Mouse (Mus musculus): ENCODE data around the gene Saa3. TPM values are rescaled to one million over a fixed set of nuclear protein-coding genes. Genes with fewer than 3 reads are reported as not detected.

The Saa3 gene
- polyA plus RNA-seq, 1 experiment = 0.44 TPM

DNA sequence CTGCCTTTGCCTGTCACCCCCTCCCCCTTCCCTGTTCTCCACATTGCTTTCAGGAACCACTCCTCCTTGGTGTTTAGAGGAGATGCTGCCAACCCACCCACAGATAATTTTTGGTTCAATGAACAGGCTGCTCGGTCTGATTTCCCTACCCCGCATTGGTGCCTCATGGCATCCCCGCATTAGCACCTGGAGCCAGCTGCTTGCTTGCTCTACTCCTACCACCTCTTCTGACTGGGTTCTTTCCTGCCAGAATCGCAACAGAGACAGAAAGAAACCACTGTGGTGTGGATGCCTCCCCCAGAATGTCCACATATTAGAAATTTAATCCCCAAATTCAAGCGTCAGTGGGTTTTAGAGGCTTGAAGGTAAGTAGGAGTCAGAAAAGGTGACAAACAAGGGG, 8.9 kb upstream of the Saa3 start:
- Histone ChIP-seq H3K27me3 (ENCODE audit: control insufficient read depth, insufficient read depth, low read length) (no peaks in the 10 kb centered on the region), H3K36me3 (ENCODE audit: control insufficient read depth, insufficient read depth, low read length) (no peaks in the 10 kb centered on the region), H3K4me3 (ENCODE audit: low read depth, low read length) (no peak overlapping the region), H3K27ac (ENCODE audit: insufficient read depth, low read depth, low read length) (peak overlapping the region; percentile 97), H3K4me1 (ENCODE audit: control insufficient read depth, insufficient read depth, insufficient read length, low read length) (peaks cover 14% of the 10 kb centered on the region)
- 64% methylated on average over 5 of the region's 5 CpGs for WGBS
- no peak for TF ChIP-seq CTCF (IDR thresholded peaks at IDR 0.05; ENCODE audit: extremely low read depth, insufficient read length, insufficient replicate concordance, low read depth, low read length)
- no peak for TF ChIP-seq POLR2A (IDR thresholded peaks at IDR 0.05; ENCODE audit: low read depth, low read length)

DNA sequence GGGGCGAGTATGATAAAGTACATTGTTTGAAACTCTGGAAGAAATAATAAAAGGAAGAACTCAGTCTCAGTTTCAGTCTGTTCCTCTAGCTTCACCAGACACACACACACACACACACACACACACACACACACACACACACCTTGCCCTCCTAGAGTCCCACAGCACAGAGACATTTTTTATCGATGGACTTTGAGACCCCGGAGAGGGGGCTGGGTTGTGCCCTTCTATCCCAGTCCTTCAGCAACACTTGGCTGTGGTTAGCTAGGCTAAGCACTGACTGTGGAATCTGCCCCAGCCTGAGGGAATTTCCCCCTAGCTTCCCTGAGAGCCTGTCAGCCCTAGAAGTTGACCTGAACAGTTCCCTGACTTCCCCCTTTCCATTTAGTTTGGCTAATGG, 8.3 kb upstream of the Saa3 start:
- Histone ChIP-seq H3K27me3 (ENCODE audit: control insufficient read depth, insufficient read depth, low read length) (no peaks in the 10 kb centered on the region), H3K4me3 (ENCODE audit: low read depth, low read length) (no peak overlapping the region), H3K4me1 (ENCODE audit: control insufficient read depth, insufficient read depth, insufficient read length, low read length) (peaks cover 18% of the 10 kb centered on the region), H3K27ac (ENCODE audit: insufficient read depth, low read depth, low read length) (peak overlapping the region; percentile 97), H3K36me3 (ENCODE audit: control insufficient read depth, insufficient read depth, low read length) (no peaks in the 10 kb centered on the region)
- TF ChIP-seq CTCF (IDR thresholded peaks at IDR 0.05; ENCODE audit: extremely low read depth, insufficient read length, insufficient replicate concordance, low read depth, low read length) (no peak), POLR2A (IDR thresholded peaks at IDR 0.05; ENCODE audit: low read depth, low read length) (no peak)
- WGBS = 27% methylated on average over 3 of the region's 3 CpGs

DNA sequence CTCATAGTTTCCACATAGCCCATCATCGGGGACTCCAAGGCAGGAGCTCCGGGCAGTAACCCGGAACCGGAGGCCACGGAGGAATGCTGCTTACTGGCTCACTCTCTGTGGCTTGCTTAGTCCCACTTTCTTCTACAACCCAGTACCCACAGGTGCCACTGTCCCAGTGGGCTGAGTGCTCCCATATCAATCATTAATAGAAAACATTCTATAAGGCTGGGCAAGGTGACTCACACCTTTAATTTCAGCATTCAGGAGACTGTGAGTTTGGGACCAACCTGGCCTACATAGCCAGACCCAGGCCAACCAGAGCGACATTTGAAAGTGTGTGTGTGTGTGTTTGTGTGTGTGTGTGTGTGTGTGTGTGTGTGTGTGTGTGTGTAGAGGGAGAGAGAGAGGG, 7.9 kb upstream of the Saa3 start:
- Histone ChIP-seq H3K27ac (ENCODE audit: insufficient read depth, low read depth, low read length) (peak overlapping the region; percentile 97), H3K4me3 (ENCODE audit: low read depth, low read length) (no peak overlapping the region), H3K27me3 (ENCODE audit: control insufficient read depth, insufficient read depth, low read length) (no peaks in the 10 kb centered on the region), H3K36me3 (ENCODE audit: control insufficient read depth, insufficient read depth, low read length) (no peaks in the 10 kb centered on the region), H3K4me1 (ENCODE audit: control insufficient read depth, insufficient read depth, insufficient read length, low read length) (peaks cover 18% of the 10 kb centered on the region)
- TF ChIP-seq CTCF (IDR thresholded peaks at IDR 0.05; ENCODE audit: extremely low read depth, insufficient read length, insufficient replicate concordance, low read depth, low read length) (no peak), POLR2A (IDR thresholded peaks at IDR 0.05; ENCODE audit: low read depth, low read length) (no peak)
- WGBS = 77% methylated on average over 6 of the region's 6 CpGs

DNA sequence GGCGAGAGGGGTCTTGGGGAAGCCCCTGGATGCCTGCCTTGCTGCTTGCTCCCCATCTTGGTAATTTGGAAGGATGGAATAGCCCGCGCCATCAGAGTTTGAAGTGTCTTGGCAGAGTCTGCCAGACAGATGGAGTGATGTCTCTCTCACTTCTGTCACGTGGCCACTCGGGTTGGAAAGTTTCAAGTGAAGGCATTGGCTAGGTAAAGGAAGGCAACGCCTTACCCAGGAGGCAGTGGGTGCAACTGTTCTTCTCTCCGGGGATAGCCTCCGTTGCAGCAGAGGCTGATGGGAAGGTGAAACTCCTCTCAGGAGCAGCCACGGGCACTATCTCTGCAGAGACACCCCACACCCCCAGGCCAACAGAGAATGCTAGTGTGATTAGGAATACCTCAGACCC, 5.0 kb upstream of the Saa3 start:
- 84% methylated on average over 9 of the region's 9 CpGs for WGBS
- Histone ChIP-seq H3K36me3 (ENCODE audit: control insufficient read depth, insufficient read depth, low read length) (no peaks in the 10 kb centered on the region), H3K27me3 (ENCODE audit: control insufficient read depth, insufficient read depth, low read length) (no peaks in the 10 kb centered on the region), H3K4me1 (ENCODE audit: control insufficient read depth, insufficient read depth, insufficient read length, low read length) (peaks cover 18% of the 10 kb centered on the region), H3K27ac (ENCODE audit: insufficient read depth, low read depth, low read length) (no peak overlapping the region), H3K4me3 (ENCODE audit: low read depth, low read length) (no peak overlapping the region)
- TF ChIP-seq CTCF (IDR thresholded peaks at IDR 0.05; ENCODE audit: extremely low read depth, insufficient read length, insufficient replicate concordance, low read depth, low read length) (no peak), POLR2A (IDR thresholded peaks at IDR 0.05; ENCODE audit: low read depth, low read length) (no peak)

DNA sequence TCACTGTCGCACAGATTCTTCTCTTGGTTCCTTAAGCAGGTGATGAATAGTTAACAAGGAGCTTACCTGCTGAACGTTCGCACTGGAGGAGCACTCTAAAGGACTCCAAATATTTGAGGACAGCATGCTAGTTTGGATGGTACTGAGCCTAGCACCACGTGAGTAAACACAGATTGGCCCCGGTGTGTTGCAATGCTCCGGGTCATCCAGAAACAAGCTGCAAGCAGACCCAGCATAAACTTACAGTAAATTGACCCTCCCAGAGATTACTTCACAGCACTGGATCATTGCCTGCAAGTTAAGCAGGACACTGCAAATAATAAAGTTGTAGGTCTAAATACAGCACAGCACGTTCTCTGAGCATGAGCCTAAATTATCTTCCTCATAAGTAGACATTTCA, 4.0 kb upstream of the Saa3 start:
- no peaks in the 10 kb centered on the region for H3K36me3 ChIP-seq (ENCODE audit: control insufficient read depth, insufficient read depth, low read length)
- H3K27ac ChIP-seq (ENCODE audit: insufficient read depth, low read depth, low read length) = no peak overlapping the region
- TF ChIP-seq POLR2A (IDR thresholded peaks at IDR 0.05; ENCODE audit: low read depth, low read length) (no peak), CTCF (IDR thresholded peaks at IDR 0.05; ENCODE audit: extremely low read depth, insufficient read length, insufficient replicate concordance, low read depth, low read length) (no peak)
- no peaks in the 10 kb centered on the region for H3K27me3 ChIP-seq (ENCODE audit: control insufficient read depth, insufficient read depth, low read length)
- peaks cover 18% of the 10 kb centered on the region for H3K4me1 ChIP-seq (ENCODE audit: control insufficient read depth, insufficient read depth, insufficient read length, low read length)
- 40% methylated on average over 7 of the region's 7 CpGs for WGBS
- H3K4me3 ChIP-seq (ENCODE audit: low read depth, low read length) = no peak overlapping the region

DNA sequence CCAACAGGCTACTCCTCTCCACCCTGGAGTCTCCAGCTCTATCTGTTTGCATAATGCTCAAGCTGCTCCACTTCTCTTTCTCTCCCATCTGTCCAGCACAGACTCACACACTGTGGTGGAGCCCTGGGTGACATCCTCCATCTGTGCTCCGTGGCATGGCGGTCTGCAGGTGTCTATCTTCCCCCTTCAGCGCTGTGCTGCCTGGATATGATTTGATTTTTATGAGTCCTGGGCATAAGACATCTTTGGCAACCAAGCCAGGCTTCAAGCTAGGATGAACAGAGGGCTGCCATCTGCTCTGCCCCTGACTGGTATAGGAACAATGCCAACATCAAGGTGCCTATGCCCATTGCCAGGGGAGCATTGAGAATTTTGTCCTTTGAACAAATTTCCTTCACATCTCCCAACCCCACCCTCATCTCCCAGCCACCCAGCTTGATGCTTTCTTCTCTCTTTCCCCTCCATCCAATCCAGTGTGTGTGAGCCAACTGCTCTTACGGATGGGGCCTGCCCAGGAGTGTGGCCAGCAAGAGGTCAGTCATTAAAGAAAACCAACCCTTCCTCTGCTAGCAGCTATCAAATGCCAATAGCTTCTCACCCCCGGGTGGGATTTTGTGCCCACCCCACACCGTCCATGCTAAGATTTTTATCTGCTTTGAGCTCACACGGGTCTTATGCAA, 3.2 kb upstream of the Saa3 start:
- no peaks in the 10 kb centered on the region for H3K36me3 ChIP-seq (ENCODE audit: control insufficient read depth, insufficient read depth, low read length)
- no peak overlapping the region for H3K4me3 ChIP-seq (ENCODE audit: low read depth, low read length)
- 80% methylated on average over 7 of the region's 7 CpGs for WGBS
- H3K27me3 ChIP-seq (ENCODE audit: control insufficient read depth, insufficient read depth, low read length) = no peaks in the 10 kb centered on the region
- H3K27ac ChIP-seq (ENCODE audit: insufficient read depth, low read depth, low read length) = no peak overlapping the region
- peaks cover 13% of the 10 kb centered on the region for H3K4me1 ChIP-seq (ENCODE audit: control insufficient read depth, insufficient read depth, insufficient read length, low read length)
- TF ChIP-seq CTCF (IDR thresholded peaks at IDR 0.05; ENCODE audit: extremely low read depth, insufficient read length, insufficient replicate concordance, low read depth, low read length) (no peak), POLR2A (IDR thresholded peaks at IDR 0.05; ENCODE audit: low read depth, low read length) (no peak)

DNA sequence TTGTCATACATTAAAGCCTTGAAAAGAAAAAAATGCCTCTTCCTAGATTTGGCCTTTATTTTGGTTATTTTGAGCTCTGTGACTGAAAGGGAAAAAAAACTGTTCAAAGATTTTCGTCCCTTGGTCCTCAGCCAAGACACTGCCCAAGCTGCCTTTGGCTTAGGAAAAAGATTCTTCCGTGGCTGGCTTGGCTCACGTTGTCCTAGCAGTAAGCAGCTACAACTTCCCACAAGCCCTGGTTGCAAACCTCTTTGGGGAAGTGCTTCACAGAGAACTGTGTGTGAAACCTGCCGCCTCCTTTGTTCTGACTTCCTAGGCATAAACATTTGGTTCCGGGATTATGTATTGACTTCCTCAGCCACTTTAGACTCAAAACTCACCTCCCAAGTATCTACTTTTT, 1.4 kb upstream of the Saa3 start:
- no peaks in the 10 kb centered on the region for H3K36me3 ChIP-seq (ENCODE audit: control insufficient read depth, insufficient read depth, low read length)

More for the DNA sequence above, 1.4 kb upstream of the Saa3 start:
- H3K4me1 ChIP-seq (ENCODE audit: control insufficient read depth, insufficient read depth, insufficient read length, low read length) = peaks cover 6% of the 10 kb centered on the region
- TF ChIP-seq POLR2A (IDR thresholded peaks at IDR 0.05; ENCODE audit: low read depth, low read length) (no peak), CTCF (IDR thresholded peaks at IDR 0.05; ENCODE audit: extremely low read depth, insufficient read length, insufficient replicate concordance, low read depth, low read length) (no peak)
- WGBS = 30% methylated on average over 5 of the region's 5 CpGs
- H3K27me3 ChIP-seq (ENCODE audit: control insufficient read depth, insufficient read depth, low read length) = no peaks in the 10 kb centered on the region
- H3K27ac ChIP-seq (ENCODE audit: insufficient read depth, low read depth, low read length) = no peak overlapping the region
- H3K4me3 ChIP-seq (ENCODE audit: low read depth, low read length) = no peak overlapping the region
